Mouse (Mus musculus) layer of hippocampus, postnatal 36 days (tissue): Measurements from ENCODE around the gene Rnf224. TPM values are rescaled to one million over a fixed set of nuclear protein-coding genes. Genes with fewer than 3 reads are reported as not detected.

Source experiments
- DNase-seq, 2 experiments: peaks; one replicate each; pipeline ENCODE4 v3.0.0; 2022
- total RNA-seq, 2 experiments: library from RNA; stranded (reverse); gene quantifications; 2 replicates each; pipeline ENCODE4 v1.2.3; 2021

Gene Rnf224
- total RNA-seq, 2 experiments from 2014 or later, result not detected

DNA sequence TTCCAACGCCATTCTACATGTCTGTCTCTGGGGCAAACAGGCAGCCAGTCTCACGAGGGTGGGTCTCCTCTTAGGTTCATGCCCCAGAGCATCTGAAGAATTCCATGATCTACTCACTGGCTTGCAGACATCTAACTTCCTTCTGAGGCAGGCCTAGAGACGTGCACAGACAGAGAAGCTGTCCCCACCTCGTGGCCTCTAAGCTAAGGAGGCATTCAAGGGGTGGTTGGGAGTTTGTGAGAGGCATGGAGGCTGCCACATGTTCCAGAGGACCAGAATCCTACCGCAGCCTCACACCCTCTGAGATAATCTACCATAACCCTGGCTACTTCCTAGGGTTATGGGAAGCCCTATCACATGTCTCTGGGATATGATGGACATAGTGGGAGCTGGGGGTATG, 42.6 kb downstream of the Rnf224 start:
- no peak for DNase-seq

DNA sequence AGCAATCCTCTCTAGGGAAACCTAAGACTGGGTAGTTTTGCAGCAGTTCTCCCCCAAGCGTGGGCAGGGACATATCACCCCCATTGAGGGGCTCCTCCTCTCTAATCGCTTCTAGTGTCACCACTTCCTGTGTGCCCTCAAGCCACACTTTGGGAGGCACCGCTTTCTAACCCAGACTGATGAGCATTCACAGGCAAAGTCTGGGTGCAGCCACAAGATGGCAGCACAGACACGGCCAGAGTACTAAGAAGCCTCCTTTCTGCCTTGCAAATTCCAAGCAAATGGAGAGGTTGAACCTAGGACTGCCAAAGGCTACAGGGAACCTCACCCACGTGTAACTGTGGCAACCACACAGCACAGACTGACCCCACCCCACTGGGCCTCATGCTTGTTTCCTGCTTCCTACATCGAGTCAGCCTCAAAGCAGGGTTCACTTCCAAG, 43.2 kb downstream of the Rnf224 start:
- peak; percentile 78 to 81 for DNase-seq

- no peak for DNase-seq
Measured at GRCm38 (mm10) chr2:25187841-25188240, 48.7 kb downstream of the Rnf224 start.

- DNase-seq, result no peak
Measured at GRCm38 (mm10) chr2:25186575-25186930, 50.0 kb downstream of the Rnf224 start.

- no peak for DNase-seq
Measured at GRCm38 (mm10) chr2:25185625-25186574, 50.7 kb downstream of the Rnf224 start.

DNA sequence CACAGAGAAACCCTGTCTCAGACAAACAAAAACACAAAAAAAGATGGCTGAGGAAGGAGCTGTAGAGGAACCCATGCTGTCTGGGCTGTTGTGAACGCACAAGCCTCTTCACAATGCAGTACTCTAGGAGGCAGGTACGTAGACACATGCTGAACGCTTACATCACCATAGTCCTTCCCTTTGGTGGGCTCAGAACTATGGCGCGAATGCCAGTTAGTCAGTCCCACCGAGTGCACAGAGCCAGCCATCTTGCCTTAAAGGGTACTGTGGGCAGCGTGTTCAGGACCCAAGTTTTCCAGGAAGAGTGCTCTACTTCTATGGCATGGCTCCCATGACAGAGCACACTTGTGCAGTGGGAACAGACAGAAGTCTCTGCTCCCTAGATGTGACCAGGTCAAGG, 52.1 kb downstream of the Rnf224 start:
- no peak for DNase-seq

Other genes starting within 250 kb of the Rnf224 start
- 100 to 1,000 TPM; 948 to 958 TPM for gene Nsmf, start 182.4 kb downstream of the Rnf224 start, total RNA-seq
- not detected for gene Entpd8, start 156.5 kb downstream of the Rnf224 start, total RNA-seq
- gene Noxa1, start 141.6 kb downstream of the Rnf224 start, total RNA-seq, result not detected
- gene Nrarp, start 56.0 kb downstream of the Rnf224 start, total RNA-seq, result 10 to 100 TPM; 21.3 to 21.5 TPM
- gene Tor4a, start 39.9 kb downstream of the Rnf224 start, total RNA-seq, result 1 to 10 TPM; 1.3 to 1.8 TPM
- gene Nelfb, start 25.3 kb downstream of the Rnf224 start, total RNA-seq, result 10 to 100 TPM; 55.1 to 58.1 TPM
- gene Stpg3, start 22.1 kb downstream of the Rnf224 start, total RNA-seq, result not detected
- not detected for gene Fam166a, start 18.0 kb downstream of the Rnf224 start, total RNA-seq
- gene Tubb4b, start 12.1 kb downstream of the Rnf224 start, total RNA-seq, result 100 to 1,000 TPM; 309 to 323 TPM
- gene Slc34a3, start 2.4 kb downstream of the Rnf224 start, total RNA-seq, result not detected
- 100 to 1,000 TPM; 223 to 232 TPM for gene Rnf208, start 5.5 kb upstream of the Rnf224 start, total RNA-seq
- gene Cysrt1, start 5.7 kb upstream of the Rnf224 start, total RNA-seq, result not detected
- gene AL732309.1, start 10.1 kb upstream of the Rnf224 start, total RNA-seq, result 1 to 10 TPM; 2.2 to 4.4 TPM
- 10 to 100 TPM; 35.5 to 40.4 TPM for gene Tmem203, start 18.7 kb upstream of the Rnf224 start, total RNA-seq
- 10 to 100 TPM; 19.4 to 23.1 TPM for gene Tprn, start 25.8 kb upstream of the Rnf224 start, total RNA-seq
- 10 to 100 TPM; 65.0 to 69.4 TPM for gene Ssna1, start 35.7 kb upstream of the Rnf224 start, total RNA-seq
- gene Anapc2, start 35.7 kb upstream of the Rnf224 start, total RNA-seq, result 10 to 100 TPM; 83.0 to 83.3 TPM
- not detected for gene Tmem210, start 51.4 kb upstream of the Rnf224 start, total RNA-seq
- not detected for gene Lrrc26, start 53.1 kb upstream of the Rnf224 start, total RNA-seq
- gene Grin1, start 82.4 kb upstream of the Rnf224 start, total RNA-seq, result 100 to 1,000 TPM; 420 to 431 TPM
- 10 to 100 TPM; 50.6 to 52.3 TPM for gene Man1b1, start 95.6 kb upstream of the Rnf224 start, total RNA-seq
- 10 to 100 TPM; 26.1 to 38.4 TPM for gene Dpp7, start 119.6 kb upstream of the Rnf224 start, total RNA-seq
- gene Uap1l1, start 128.9 kb upstream of the Rnf224 start, total RNA-seq, result 10 to 100 TPM; 10.8 to 13.8 TPM
- 1 to 10 TPM; 3.7 to 4.6 TPM for gene Sapcd2, start 135.5 kb upstream of the Rnf224 start, total RNA-seq
- 10 to 100 TPM; 14.9 to 16.1 TPM for gene Entpd2, start 159.1 kb upstream of the Rnf224 start, total RNA-seq
- 100 to 1,000 TPM; 422 to 431 TPM for gene Npdc1, start 162.6 kb upstream of the Rnf224 start, total RNA-seq
- under 1 TPM; 0.87 to 0.94 TPM for gene Fut7, start 186.5 kb upstream of the Rnf224 start, total RNA-seq
- 100 to 1,000 TPM; 147 to 167 TPM for gene Abca2, start 191.9 kb upstream of the Rnf224 start, total RNA-seq
- under 1 TPM in 1 of 2 experiments, not detected in 1; 0.66 TPM for gene Clic3, start 220.1 kb upstream of the Rnf224 start, total RNA-seq
- gene Paxx, start 224.3 kb upstream of the Rnf224 start, total RNA-seq, result 10 to 100 TPM; 46.2 to 62.8 TPM
- 100 to 1,000 TPM; 435 to 800 TPM for gene Ptgds, start 233.3 kb upstream of the Rnf224 start, total RNA-seq